Mouse (Mus musculus): Measurements from ENCODE around the gene Sox30.

Gene Sox30

GRCm38 (mm10) chr11:45979946-45980892, at the start of gene Sox30:
TSS of gene Sox30 (plus strand) at chr11:45980310.
- DNase-seq (ENCODE audit: extremely low spot score) = peak; percentile 72

- no peak for DNase-seq (ENCODE audit: extremely low spot score)
These were observed 47.3 kb upstream of the Sox30 start for GRCm38 (mm10) chr11:45932771-45933170.

GRCm38 (mm10) chr11:45937478-45937877, 42.6 kb upstream of the Sox30 start:
- DNase-seq (ENCODE audit: extremely low spot score) = no peak

- DNase-seq (ENCODE audit: extremely low spot score) = no peak
These were observed 41.2 kb upstream of the Sox30 start for GRCm38 (mm10) chr11:45938917-45939316.

GRCm38 (mm10) chr11:45942281-45942680, 37.8 kb upstream of the Sox30 start:
- no peak for DNase-seq (ENCODE audit: extremely low spot score)

GRCm38 (mm10) chr11:45943108-45943705, 36.9 kb upstream of the Sox30 start:
- DNase-seq (ENCODE audit: extremely low spot score) = no peak

GRCm38 (mm10) chr11:45943891-45944642, 36.0 kb upstream of the Sox30 start:
- DNase-seq (ENCODE audit: extremely low spot score) = peak; percentile 29

- DNase-seq (ENCODE audit: extremely low spot score) = peak; percentile 96
These were observed 35.4 kb upstream of the Sox30 start, which contains the start of gene Lsm11 for GRCm38 (mm10) chr11:45944643-45945156. TSS of gene Lsm11 (minus strand) at chr11:45944935.

- no peak for DNase-seq (ENCODE audit: extremely low spot score)
These were observed 33.3 kb upstream of the Sox30 start for GRCm38 (mm10) chr11:45946796-45947195.

- no peak for DNase-seq (ENCODE audit: extremely low spot score)
These were observed 32.6 kb upstream of the Sox30 start for GRCm38 (mm10) chr11:45947491-45947890.

GRCm38 (mm10) chr11:45955127-45955627, 24.9 kb upstream of the Sox30 start, which contains the start of gene Thg1l:
TSS of gene Thg1l (minus strand) at chr11:45955494.
- peak; percentile 93 for DNase-seq (ENCODE audit: extremely low spot score)

GRCm38 (mm10) chr11:45959598-45959997, 20.5 kb upstream of the Sox30 start:
- DNase-seq (ENCODE audit: extremely low spot score) = no peak

- DNase-seq (ENCODE audit: extremely low spot score) = no peak
These were observed 20.1 kb upstream of the Sox30 start for GRCm38 (mm10) chr11:45960003-45960402.

- DNase-seq (ENCODE audit: extremely low spot score) = no peak
These were observed 13.2 kb upstream of the Sox30 start for GRCm38 (mm10) chr11:45966896-45967295.

GRCm38 (mm10) chr11:45968466-45968865, 11.6 kb upstream of the Sox30 start:
- DNase-seq (ENCODE audit: extremely low spot score) = no peak

GRCm38 (mm10) chr11:45973635-45974034, 6.5 kb upstream of the Sox30 start:
- DNase-seq (ENCODE audit: extremely low spot score) = no peak

- no peak for DNase-seq (ENCODE audit: extremely low spot score)
These were observed 5.6 kb upstream of the Sox30 start for GRCm38 (mm10) chr11:45974466-45974865.

- DNase-seq (ENCODE audit: extremely low spot score) = no peak
These were observed 4.0 kb upstream of the Sox30 start for GRCm38 (mm10) chr11:45976061-45976460.

- DNase-seq (ENCODE audit: extremely low spot score) = no peak
These were observed 763 bp downstream of the Sox30 start for GRCm38 (mm10) chr11:45980893-45981253.

- peak; percentile 42 for DNase-seq (ENCODE audit: extremely low spot score)
These were observed 11.5 kb downstream of the Sox30 start for GRCm38 (mm10) chr11:45991604-45992003.

GRCm38 (mm10) chr11:45992087-45992486, 12.0 kb downstream of the Sox30 start:
- DNase-seq (ENCODE audit: extremely low spot score) = peak; percentile 2

- DNase-seq (ENCODE audit: extremely low spot score) = peak; percentile 70
These were observed 36.0 kb downstream of the Sox30 start for GRCm38 (mm10) chr11:46016061-46016460.

Measured in embryo, embryonic 9.5 days (tissue).